Mouse (Mus musculus) brain, embryonic 14.5 days (tissue): ENCODE results near the gene Zcwpw1.
A peak's percentile ranks its signal among the peaks of the same experiment; 100 is the strongest.

ENCODE experiments used
- CTCF ChIP-seq: fragments of 200-500 bp; IDR thresholded peaks from 2 replicates; pipeline ENCODE4 v1.5.1; 2012; ENCODE audit warnings: inconsistent platforms, mild to moderate bottlenecking, moderate library complexity, borderline replicate concordance; ENCODE audit not compliant: insufficient read depth, insufficient read length; ENCODE audit errors: extremely low read depth
- POLR2A ChIP-seq: fragments of 200-500 bp; IDR thresholded peaks from 2 replicates; pipeline ENCODE4 v1.6.1; 2012; ENCODE audit warnings: mild to moderate bottlenecking, inconsistent platforms, borderline replicate concordance; ENCODE audit not compliant: poor library complexity, insufficient read depth, insufficient read length, severe bottlenecking; ENCODE audit errors: extremely low read depth

DNA sequence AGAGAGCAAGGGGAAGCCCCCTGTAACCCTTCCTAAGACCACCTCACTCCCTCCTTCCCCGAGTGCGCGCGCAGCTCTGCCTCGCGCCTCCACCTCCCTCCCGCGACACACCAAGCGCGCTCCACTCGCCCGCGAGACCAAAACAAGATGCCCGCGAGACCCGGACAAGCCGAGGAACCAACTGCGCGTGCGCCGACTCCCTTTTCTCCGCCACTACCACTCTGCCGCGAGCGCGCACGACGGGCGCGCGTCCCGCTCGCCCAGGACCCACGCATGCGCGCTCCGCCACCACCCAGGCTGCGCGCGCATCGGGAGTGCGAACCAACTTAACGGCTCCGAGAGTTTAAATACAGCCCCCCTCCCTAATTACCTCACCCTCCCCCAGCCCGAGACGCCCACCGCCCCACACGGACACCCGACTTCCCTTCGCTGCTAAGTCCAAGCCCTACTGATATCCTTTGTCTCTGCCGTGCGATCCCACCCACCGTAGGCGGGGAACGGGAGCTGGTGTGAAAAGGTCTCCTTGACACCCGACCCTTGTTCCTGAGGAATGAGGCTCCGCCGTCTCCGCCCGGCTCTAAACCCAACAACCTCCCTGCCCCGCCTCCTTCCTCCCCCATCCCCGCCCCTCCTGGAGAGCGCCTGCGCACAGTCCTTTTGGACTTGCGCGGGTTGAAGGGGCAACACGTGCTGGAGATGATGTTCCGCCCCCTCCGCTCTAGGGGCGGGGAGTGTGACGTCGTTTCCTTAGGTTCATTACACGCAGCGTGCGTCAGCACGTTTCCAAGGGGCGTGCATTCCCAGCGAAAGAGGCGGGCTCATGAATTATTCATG is 1.3 kb upstream of the Zcwpw1 start:
- TF ChIP-seq CTCF (no peak), POLR2A (peak; percentile 65; the same call in 1 of the 2 replicates)
